Mouse (Mus musculus) kidney, adult 2 months (tissue): Measurements from ENCODE around the gene Pelo. TPM values are rescaled to one million over a fixed set of nuclear protein-coding genes. Genes with fewer than 3 reads are reported as not detected.

Experiments used
- DNase-seq: peaks from one replicate; pipeline ENCODE4 v3.0.0; 2021
- H3K27ac ChIP-seq: fragments of 200-500 bp; 2 replicates; pipeline ENCODE4 v1.5.1; 2012; ENCODE audit warnings: low read depth, low read length, control low read depth, inconsistent platforms; ENCODE audit not compliant: insufficient read depth
- H3K27me3 ChIP-seq: fragments of 200-500 bp; replicated peaks from 2 replicates; pipeline ENCODE4 v1.6.1; 2012; ENCODE audit warnings: mild to moderate bottlenecking, moderate library complexity, low read length, inconsistent platforms; ENCODE audit not compliant: control insufficient read depth, insufficient read depth
- H3K36me3 ChIP-seq: fragments of 200-500 bp; 2 replicates; pipeline ENCODE4 v1.6.1; 2012; ENCODE audit warnings: mild to moderate bottlenecking, moderate library complexity, low read length, inconsistent platforms; ENCODE audit not compliant: control insufficient read depth, insufficient read depth
- H3K4me1 ChIP-seq: fragments of 200-500 bp; 2 replicates; pipeline ENCODE4 v1.6.1; 2011; ENCODE audit warnings: low read length; ENCODE audit not compliant: control insufficient read depth, insufficient read depth
- H3K4me3 ChIP-seq: fragments of 200-500 bp; 2 replicates; pipeline ENCODE4 v1.5.1; 2011; ENCODE audit warnings: mild to moderate bottlenecking, low read depth, low read length, control low read depth; ENCODE audit not compliant: insufficient read depth
- CTCF ChIP-seq: fragments of 200-500 bp; conservative IDR thresholded peaks from 2 replicates; pipeline ENCODE4 v1.5.1; 2011; ENCODE audit warnings: low read depth, mild to moderate bottlenecking, control low read depth, low read length, moderate library complexity, mixed read lengths; ENCODE audit not compliant: insufficient read depth, insufficient read length
- POLR2A ChIP-seq: fragments of 200-500 bp; IDR thresholded peaks from one replicate; pipeline ENCODE4 v1.6.1; 2011; ENCODE audit warnings: low read depth, low read length, control low read depth
- WGBS: fragments of 180-500 bp; shearing (Covaris S2); methylation state at CpG from one replicate; pipeline ENCODE4 v1.1.7; 2018; 5-methylcytosine and 5-hydroxymethylcytosine counted together
- polyA plus RNA-seq: library from polyadenylated mRNA; depleted of rRNA; stranded (reverse); fragments of >200 nt; gene quantifications from 2 replicates; pipeline ENCODE4 v1.2.3, GENCODE M21; 2012; rRNA removed

Gene Pelo
- 29.0 and 32.3 TPM in 2 replicates for polyA plus RNA-seq

GRCm38 (mm10) chr13:115090069-115090976 is at the start of gene Pelo:
TSS of gene Pelo (minus strand) at chr13:115090186.
- Histone ChIP-seq H3K36me3 (peaks cover 5% of the 10 kb centered on the region), H3K4me1 (peaks cover 20% of the 10 kb centered on the region), H3K27ac (peak within 1 kb of the TSS; percentile 96), H3K27me3 (no peaks in the 10 kb centered on the region), H3K4me3 (peak within 1 kb of the TSS; percentile 64)
- TF ChIP-seq CTCF (0 out of 2 replicates have a peak, but pooled peaks have one; percentile 13), POLR2A (no peak)
- DNase-seq = peak; percentile 98
- WGBS = under 1% methylated on average over 60 of the region's 60 CpGs

- 90% methylated on average over 7 of the region's 7 CpGs for WGBS
- DNase-seq = no peak
- no peaks in the 10 kb centered on the region for H3K27me3 ChIP-seq
- TF ChIP-seq CTCF (no peak), POLR2A (no peak)
- no peaks in the 10 kb centered on the region for H3K4me1 ChIP-seq
- H3K27ac ChIP-seq = no peak overlapping the region
- no peaks in the 10 kb centered on the region for H3K36me3 ChIP-seq
- no peak overlapping the region for H3K4me3 ChIP-seq
Measured at GRCm38 (mm10) chr13:115138513-115138912, 48.5 kb upstream of the Pelo start.

GRCm38 (mm10) chr13:115136761-115137160 is 46.8 kb upstream of the Pelo start:
- Histone ChIP-seq H3K36me3 (no peaks in the 10 kb centered on the region), H3K27ac (0 out of 2 replicates have a peak overlapping the region, but pooled peaks have one; percentile 23), H3K4me1 (no peaks in the 10 kb centered on the region), H3K27me3 (no peaks in the 10 kb centered on the region), H3K4me3 (no peak overlapping the region)
- peak; percentile 38 for DNase-seq
- 69% methylated on average over 3 of the region's 3 CpGs for WGBS
- TF ChIP-seq POLR2A = no peak
- no peak for TF ChIP-seq CTCF

- DNase-seq = peak; percentile 80
Measured at GRCm38 (mm10) chr13:115132435-115132834, 42.4 kb upstream of the Pelo start.

GRCm38 (mm10) chr13:115131381-115131780 is 41.4 kb upstream of the Pelo start:
- DNase-seq = no peak
- TF ChIP-seq CTCF (no peak), POLR2A (no peak)
- WGBS = 80% methylated on average over 3 of the region's 3 CpGs
- no peaks in the 10 kb centered on the region for H3K36me3 ChIP-seq
- 0 out of 2 replicates have a peak, but pooled peaks cover 2% of the 10 kb centered on the region for H3K4me1 ChIP-seq
- no peak overlapping the region for H3K4me3 ChIP-seq
- peak overlapping the region; percentile 41; the same call in 1 of the 2 replicates for H3K27ac ChIP-seq
- no peaks in the 10 kb centered on the region for H3K27me3 ChIP-seq

More at GRCm38 (mm10) chr13:115132435-115132834, 42.4 kb upstream of the Pelo start:
- Histone ChIP-seq H3K4me3 (no peak overlapping the region), H3K27me3 (no peaks in the 10 kb centered on the region), H3K36me3 (no peaks in the 10 kb centered on the region), H3K4me1 (0 out of 2 replicates have a peak, but pooled peaks cover 2% of the 10 kb centered on the region), H3K27ac (peak overlapping the region; percentile 91)
- TF ChIP-seq POLR2A = no peak
- no peak for TF ChIP-seq CTCF
- WGBS = 9% methylated on average over 5 of the region's 5 CpGs

- 0 out of 2 replicates have a peak, but pooled peaks cover 2% of the 10 kb centered on the region for H3K4me1 ChIP-seq
- no peaks in the 10 kb centered on the region for H3K36me3 ChIP-seq
- no peak for TF ChIP-seq CTCF
- TF ChIP-seq POLR2A = no peak
- WGBS = 69% methylated on average over 2 of the region's 2 CpGs
- H3K27me3 ChIP-seq = no peaks in the 10 kb centered on the region
- no peak overlapping the region for H3K4me3 ChIP-seq
- DNase-seq = no peak
- H3K27ac ChIP-seq = no peak overlapping the region
Measured at GRCm38 (mm10) chr13:115130035-115130434, 40.0 kb upstream of the Pelo start.

GRCm38 (mm10) chr13:115127826-115128225 is 37.8 kb upstream of the Pelo start:
- Histone ChIP-seq H3K27me3 (no peaks in the 10 kb centered on the region), H3K4me1 (0 out of 2 replicates have a peak, but pooled peaks cover 2% of the 10 kb centered on the region), H3K27ac (no peak overlapping the region), H3K36me3 (no peaks in the 10 kb centered on the region), H3K4me3 (no peak overlapping the region)
- no peak for TF ChIP-seq CTCF
- TF ChIP-seq POLR2A = no peak
- WGBS = 49% methylated on average over 1 of the region's 1 CpGs
- DNase-seq = peak; percentile 31
